Mouse (Mus musculus): ENCODE measurements around the gene Cnpy1. TPM values are rescaled to one million over a fixed set of nuclear protein-coding genes. Genes with fewer than 3 reads are reported as not detected.

Cnpy1 gene
- polyA plus RNA-seq, 1 experiment from 2014 or later, result 0.21 TPM

GRCm38 (mm10) chr5:28168253-28169165 lies 77.1 kb downstream of the Cnpy1 start:
- H3K9me3 ChIP-seq (ENCODE audit: control insufficient read depth, low read length), result no peaks in the 10 kb centered on the region
- peak overlapping the region; percentile 12 for H3K4me3 ChIP-seq (ENCODE audit: low read depth, low read length)
- DNase-seq (ENCODE audit: low spot score) (no peak), ATAC-seq (ENCODE audit: low FRiP score, low TSS enrichment) (no peak)
- H3K9ac ChIP-seq (ENCODE audit: low read length), result no peak overlapping the region
- H3K27me3 ChIP-seq (ENCODE audit: control insufficient read depth, insufficient read depth, low read length), result peaks cover 42% of the 10 kb centered on the region; the same call in 1 of the 2 replicates
- peak overlapping the region; percentile 29 for H3K4me2 ChIP-seq (replicated peaks; ENCODE audit: low read depth)
- peaks cover 2% of the 10 kb centered on the region; the same call in 1 of the 2 replicates for H3K4me1 ChIP-seq (replicated peaks; ENCODE audit: control insufficient read depth, insufficient read depth)
- 4% methylated on average over 36 of the region's 36 CpGs for WGBS
- H3K36me3 ChIP-seq (ENCODE audit: control insufficient read depth, insufficient read depth, low read length), result no peaks in the 10 kb centered on the region
- TF ChIP-seq EP300 (optimal IDR thresholded peaks at IDR 0.05) (no peak), CTCF (IDR thresholded peaks at IDR 0.05; ENCODE audit: low read depth) (no peak)
- H3K27ac ChIP-seq (replicated peaks), result no peak overlapping the region

GRCm38 (mm10) chr5:28167611-28168252 lies 77.9 kb downstream of the Cnpy1 start:
- peak overlapping the region; percentile 29; the same call in 1 of the 2 replicates for H3K4me2 ChIP-seq (replicated peaks; ENCODE audit: low read depth)
- WGBS, result 2% methylated on average over 29 of the region's 29 CpGs
- ATAC-seq (ENCODE audit: low FRiP score, low TSS enrichment) (no peak), DNase-seq (ENCODE audit: low spot score) (no peak)
- H3K9ac ChIP-seq (ENCODE audit: low read length), result no peak overlapping the region
- no peak overlapping the region for H3K27ac ChIP-seq (replicated peaks)
- peaks cover 38% of the 10 kb centered on the region; the same call in 1 of the 2 replicates for H3K27me3 ChIP-seq (ENCODE audit: control insufficient read depth, insufficient read depth, low read length)
- H3K9me3 ChIP-seq (ENCODE audit: control insufficient read depth, low read length), result no peaks in the 10 kb centered on the region
- peak overlapping the region; percentile 12 for H3K4me3 ChIP-seq (ENCODE audit: low read depth, low read length)
- no peaks in the 10 kb centered on the region for H3K36me3 ChIP-seq (ENCODE audit: control insufficient read depth, insufficient read depth, low read length)
- no peak for TF ChIP-seq CTCF (IDR thresholded peaks at IDR 0.05; ENCODE audit: low read depth)
- no peak for TF ChIP-seq EP300 (optimal IDR thresholded peaks at IDR 0.05)
- peaks cover 2% of the 10 kb centered on the region; the same call in 1 of the 2 replicates for H3K4me1 ChIP-seq (replicated peaks; ENCODE audit: control insufficient read depth, insufficient read depth)

- Histone ChIP-seq H3K36me3 (ENCODE audit: control insufficient read depth, insufficient read depth, low read length) (no peaks in the 10 kb centered on the region), H3K27ac (replicated peaks) (no peak overlapping the region), H3K9ac (ENCODE audit: low read length) (no peak overlapping the region), H3K4me2 (replicated peaks; ENCODE audit: low read depth) (peak overlapping the region; percentile 76), H3K4me3 (ENCODE audit: low read depth, low read length) (peak overlapping the region; percentile 46), H3K27me3 (ENCODE audit: control insufficient read depth, insufficient read depth, low read length) (peaks cover 47% of the 10 kb centered on the region; the same call in 1 of the 2 replicates), H3K4me1 (replicated peaks; ENCODE audit: control insufficient read depth, insufficient read depth) (peaks cover 2% of the 10 kb centered on the region; the same call in 1 of the 2 replicates), H3K9me3 (ENCODE audit: control insufficient read depth, low read length) (no peaks in the 10 kb centered on the region)
- under 1% methylated on average over 107 of the region's 111 CpGs for WGBS
- peak; percentile 62; the same call in 1 of the 2 replicates for ATAC-seq (ENCODE audit: low FRiP score, low TSS enrichment)
- peak; percentile 60 for DNase-seq (ENCODE audit: low spot score)
- TF ChIP-seq EP300 (optimal IDR thresholded peaks at IDR 0.05) (no peak), CTCF (IDR thresholded peaks at IDR 0.05; ENCODE audit: low read depth) (no peak)
These were observed 79.1 kb downstream of the Cnpy1 start for GRCm38 (mm10) chr5:28166256-28167231.

- H3K9ac ChIP-seq (ENCODE audit: low read length), result peak within 1 kb of the TSS; percentile 23; the same call in 1 of the 2 replicates
- TF ChIP-seq EP300 (optimal IDR thresholded peaks at IDR 0.05) (no peak), CTCF (IDR thresholded peaks at IDR 0.05; ENCODE audit: low read depth) (no peak)
- no peak within 1 kb of the TSS for H3K27ac ChIP-seq (replicated peaks)
- no peaks in the 10 kb centered on the region for H3K9me3 ChIP-seq (ENCODE audit: control insufficient read depth, low read length)
- ATAC-seq (ENCODE audit: low FRiP score, low TSS enrichment) (no peak), DNase-seq (ENCODE audit: low spot score) (peak; percentile 33)
- H3K27me3 ChIP-seq (ENCODE audit: control insufficient read depth, insufficient read depth, low read length), result peaks cover 44% of the 10 kb centered on the region
- H3K4me2 ChIP-seq (replicated peaks; ENCODE audit: low read depth), result peak within 1 kb of the TSS; percentile 76
- no peaks in the 10 kb centered on the region for H3K36me3 ChIP-seq (ENCODE audit: control insufficient read depth, insufficient read depth, low read length)
- peaks cover 2% of the 10 kb centered on the region; the same call in 1 of the 2 replicates for H3K4me1 ChIP-seq (replicated peaks; ENCODE audit: control insufficient read depth, insufficient read depth)
- WGBS, result under 1% methylated on average over 46 of the region's 113 CpGs
- H3K4me3 ChIP-seq (ENCODE audit: low read depth, low read length), result peak within 1 kb of the TSS; percentile 46
These were observed 80.0 kb downstream of the Cnpy1 start, which contains the start of gene En2 for GRCm38 (mm10) chr5:28165358-28166255. Gene En2, plus strand, starts transcription at chr5:28165694.

Data from stomach, postnatal 0 days (tissue).